Mouse (Mus musculus) brain, embryonic 14.5 days (tissue): ENCODE results near the gene Cptp.

ENCODE experiments used
- CTCF ChIP-seq: fragments of 200-500 bp; IDR thresholded peaks from 2 replicates; pipeline ENCODE4 v1.5.1; 2012; ENCODE audit warnings: inconsistent platforms, mild to moderate bottlenecking, moderate library complexity, borderline replicate concordance; ENCODE audit not compliant: insufficient read depth, insufficient read length; ENCODE audit errors: extremely low read depth
- POLR2A ChIP-seq: fragments of 200-500 bp; IDR thresholded peaks from 2 replicates; pipeline ENCODE4 v1.6.1; 2012; ENCODE audit warnings: mild to moderate bottlenecking, inconsistent platforms, borderline replicate concordance; ENCODE audit not compliant: poor library complexity, insufficient read depth, insufficient read length, severe bottlenecking; ENCODE audit errors: extremely low read depth

DNA sequence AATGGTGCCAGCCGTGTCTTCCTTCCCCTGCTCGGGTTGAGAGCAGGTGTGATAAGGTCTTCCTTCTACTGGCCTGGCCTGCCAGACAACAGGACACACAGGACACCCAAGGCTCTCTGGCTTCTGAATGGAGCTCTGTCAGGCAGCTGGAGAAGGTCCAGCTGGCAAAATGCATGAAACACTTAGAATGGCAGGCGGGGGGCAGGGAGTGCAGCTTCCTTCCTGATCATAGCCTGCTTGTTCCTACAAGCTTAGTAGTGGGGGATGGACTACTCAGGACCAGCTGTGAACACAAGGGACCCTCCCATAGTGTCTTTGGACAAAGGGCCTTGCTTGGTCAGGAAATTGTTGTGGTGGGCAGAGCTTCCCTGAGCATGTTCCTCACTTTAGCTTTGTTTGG lies 32.0 kb upstream of the Cptp start:
- TF ChIP-seq CTCF, result no peak
- no peak for TF ChIP-seq POLR2A
